Mouse (Mus musculus) hindbrain, embryonic 16.5 days (tissue): ENCODE measurements around the gene Rbms2. TPM values are rescaled to one million over a fixed set of nuclear protein-coding genes. Genes with fewer than 3 reads are reported as not detected.

Source experiments
- ATAC-seq: fragments of 200-750 bp; cut with Nextera tagmentation; 2 replicates; pipeline ENCODE4 v1.8.0; 2017; ENCODE audit warnings: moderate TSS enrichment, moderate library complexity
- H3K27ac ChIP-seq: fragments of 300-500 bp; sonication (generic); 2 replicates; pipeline ENCODE4 v1.5.1; 2014; ENCODE audit warnings: low read depth, mild to moderate bottlenecking, control low read depth, low read length, moderate library complexity
- H3K27me3 ChIP-seq: fragments of 300-500 bp; sonication (generic); replicated peaks from 2 replicates; pipeline ENCODE4 v1.6.1; 2014; ENCODE audit warnings: low read length; ENCODE audit not compliant: control insufficient read depth, insufficient read depth
- H3K36me3 ChIP-seq: fragments of 300-500 bp; sonication (generic); 2 replicates; pipeline ENCODE4 v1.6.1; 2014; ENCODE audit warnings: mild to moderate bottlenecking, low read length, moderate library complexity, mixed read lengths; ENCODE audit not compliant: control insufficient read depth, insufficient read depth
- H3K4me1 ChIP-seq: fragments of 300-500 bp; sonication (generic); 2 replicates; pipeline ENCODE4 v1.6.1; 2014; ENCODE audit warnings: low read depth, low read length; ENCODE audit not compliant: control insufficient read depth, insufficient read depth
- H3K4me2 ChIP-seq: fragments of 300-500 bp; sonication (generic); 2 replicates; pipeline ENCODE4 v1.6.1; 2014; ENCODE audit warnings: mild to moderate bottlenecking, low read length, control low read depth, moderate library complexity
- H3K4me3 ChIP-seq: fragments of 300-500 bp; sonication (generic); 2 replicates; pipeline ENCODE4 v1.5.1; 2014; ENCODE audit warnings: mild to moderate bottlenecking, low read length, control low read depth, moderate library complexity
- H3K9ac ChIP-seq: fragments of 300-500 bp; sonication (generic); 2 replicates; pipeline ENCODE4 v1.6.1; 2014; ENCODE audit warnings: low read depth, mild to moderate bottlenecking, control low read depth, low read length, moderate library complexity
- H3K9me3 ChIP-seq: fragments of 300-500 bp; sonication (generic); 2 replicates; pipeline ENCODE4 v1.6.1; 2014; ENCODE audit warnings: mild to moderate bottlenecking, low read length, moderate library complexity; ENCODE audit not compliant: control insufficient read depth
- WGBS: fragments of 180-500 bp; shearing (Covaris S2); extraction: QIAGEN DNeasy Blood & Tissue Kit; methylation state at CpG from one replicate; pipeline ENCODE4 v1.1.7; 2014; 5-methylcytosine and 5-hydroxymethylcytosine counted together
- polyA plus RNA-seq: library from polyadenylated mRNA; unstranded; fragments of >200 nt; fragmentation: Nextera tagmentation; extraction: Ambion mirVana; gene quantifications from 2 replicates; pipeline ENCODE4 v1.2.1, GENCODE M21; 2015

Rbms2 gene
- polyA plus RNA-seq, 1 experiment from 2014 or later: 8.2 TPM

GRCm38 (mm10) chr10:128131812-128132211 lies 48.3 kb downstream of the Rbms2 start:
- Histone ChIP-seq H3K9ac (no peak overlapping the region), H3K4me1 (peaks cover 3% of the 10 kb centered on the region), H3K27ac (no peak overlapping the region), H3K27me3 (no peaks in the 10 kb centered on the region), H3K9me3 (no peaks in the 10 kb centered on the region), H3K4me3 (no peak overlapping the region), H3K4me2 (no peak overlapping the region), H3K36me3 (peaks cover 12% of the 10 kb centered on the region)
- no peak for ATAC-seq

- H3K4me3 ChIP-seq: no peak overlapping the region
- ATAC-seq: no peak
- no peak overlapping the region for H3K4me2 ChIP-seq
- no peaks in the 10 kb centered on the region for H3K9me3 ChIP-seq
- H3K36me3 ChIP-seq: peaks cover 16% of the 10 kb centered on the region
- H3K4me1 ChIP-seq: peaks cover 3% of the 10 kb centered on the region
- H3K9ac ChIP-seq: no peak overlapping the region
- 80% methylated on average over 3 of the region's 3 CpGs for WGBS
- H3K27me3 ChIP-seq: no peaks in the 10 kb centered on the region
- H3K27ac ChIP-seq: no peak overlapping the region
Measured at GRCm38 (mm10) chr10:128131297-128131696, 48.8 kb downstream of the Rbms2 start.

DNA sequence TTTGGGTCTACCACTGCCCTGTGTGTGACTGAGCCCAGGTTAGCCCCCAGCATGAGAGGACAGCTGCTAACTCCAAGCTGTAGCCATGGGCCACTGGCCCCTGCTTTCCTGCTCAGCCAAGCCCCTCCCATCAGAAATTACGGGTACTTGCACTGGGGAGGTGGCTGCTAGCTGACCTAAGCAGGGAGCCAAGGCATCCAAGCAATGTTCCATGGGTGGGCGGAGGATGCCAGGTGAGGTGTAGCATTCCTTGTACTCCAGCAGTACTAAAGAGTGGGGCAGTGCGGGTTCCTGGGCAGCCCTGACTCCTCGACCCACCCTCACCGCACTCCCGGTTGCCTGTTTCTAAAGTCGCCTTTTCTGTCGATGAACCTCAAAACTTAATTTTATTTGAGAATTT lies 52.0 kb downstream of the Rbms2 start:
- no peak overlapping the region for H3K4me2 ChIP-seq
- 0 out of 2 replicates have a peak, but pooled peaks have one; percentile 42 for ATAC-seq
- H3K9me3 ChIP-seq: no peaks in the 10 kb centered on the region
- no peaks in the 10 kb centered on the region for H3K4me1 ChIP-seq
- no peaks in the 10 kb centered on the region for H3K27me3 ChIP-seq
- no peak overlapping the region for H3K9ac ChIP-seq
- H3K27ac ChIP-seq: no peak overlapping the region
- peaks cover 46% of the 10 kb centered on the region for H3K36me3 ChIP-seq
- no peak overlapping the region for H3K4me3 ChIP-seq
- 89% methylated on average over 8 of the region's 8 CpGs for WGBS

- H3K9ac ChIP-seq: no peak overlapping the region
- WGBS: 70% methylated on average over 5 of the region's 5 CpGs
Measured at GRCm38 (mm10) chr10:128127497-128127896, 52.6 kb downstream of the Rbms2 start.

DNA sequence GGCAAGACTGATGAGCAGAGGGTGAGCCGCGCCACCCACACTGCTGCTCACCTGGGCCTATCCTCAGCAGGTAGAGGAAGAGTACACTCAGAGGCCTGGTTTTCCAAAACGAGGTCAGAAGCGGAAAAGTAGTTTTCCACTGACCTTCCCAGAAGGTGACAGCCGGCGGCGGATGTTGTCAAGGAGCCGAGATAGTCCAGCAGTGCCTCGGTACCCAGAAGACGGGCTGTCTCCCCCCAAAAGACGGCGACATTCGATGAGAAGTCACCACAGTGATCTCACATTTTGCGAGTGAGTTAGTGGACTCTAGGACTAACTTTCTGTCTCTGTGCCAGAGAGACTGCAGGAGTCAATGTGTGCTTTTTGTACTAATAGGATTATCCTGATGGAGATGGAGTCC lies 54.1 kb downstream of the Rbms2 start:
- H3K4me3 ChIP-seq: no peak overlapping the region
- no peak overlapping the region for H3K27ac ChIP-seq
- no peaks in the 10 kb centered on the region for H3K9me3 ChIP-seq
- H3K36me3 ChIP-seq: peaks cover 59% of the 10 kb centered on the region
- no peak overlapping the region for H3K4me2 ChIP-seq
- no peak for ATAC-seq
- no peaks in the 10 kb centered on the region for H3K4me1 ChIP-seq
- no peaks in the 10 kb centered on the region for H3K27me3 ChIP-seq
- no peak overlapping the region for H3K9ac ChIP-seq
- WGBS: 94% methylated on average over 14 of the region's 14 CpGs

More at GRCm38 (mm10) chr10:128127497-128127896, 52.6 kb downstream of the Rbms2 start:
- no peaks in the 10 kb centered on the region for H3K27me3 ChIP-seq
- H3K9me3 ChIP-seq: no peaks in the 10 kb centered on the region
- H3K4me3 ChIP-seq: no peak overlapping the region
- H3K27ac ChIP-seq: no peak overlapping the region
- no peaks in the 10 kb centered on the region for H3K4me1 ChIP-seq
- no peak for ATAC-seq
- peaks cover 51% of the 10 kb centered on the region for H3K36me3 ChIP-seq
- H3K4me2 ChIP-seq: no peak overlapping the region

GRCm38 (mm10) chr10:128124831-128125230 lies 55.3 kb downstream of the Rbms2 start:
- Histone ChIP-seq H3K9me3 (no peaks in the 10 kb centered on the region), H3K9ac (no peak overlapping the region), H3K27me3 (no peaks in the 10 kb centered on the region), H3K4me3 (no peak overlapping the region), H3K27ac (no peak overlapping the region), H3K4me2 (no peak overlapping the region), H3K36me3 (peaks cover 63% of the 10 kb centered on the region), H3K4me1 (no peaks in the 10 kb centered on the region)
- 95% methylated on average over 9 of the region's 9 CpGs for WGBS
- ATAC-seq: no peak

GRCm38 (mm10) chr10:128123833-128124232 lies 56.3 kb downstream of the Rbms2 start:
- no peak overlapping the region for H3K9ac ChIP-seq
- 94% methylated on average over 7 of the region's 7 CpGs for WGBS

GRCm38 (mm10) chr10:128111227-128111626 lies 68.9 kb downstream of the Rbms2 start:
- Histone ChIP-seq H3K4me3 (no peak overlapping the region), H3K4me1 (no peaks in the 10 kb centered on the region), H3K4me2 (no peak overlapping the region), H3K27me3 (no peaks in the 10 kb centered on the region), H3K27ac (no peak overlapping the region), H3K9me3 (no peaks in the 10 kb centered on the region), H3K36me3 (peaks cover 47% of the 10 kb centered on the region), H3K9ac (no peak overlapping the region)
- ATAC-seq: no peak

More at GRCm38 (mm10) chr10:128123833-128124232, 56.3 kb downstream of the Rbms2 start:
- no peaks in the 10 kb centered on the region for H3K4me1 ChIP-seq
- H3K27me3 ChIP-seq: no peaks in the 10 kb centered on the region
- no peak overlapping the region for H3K4me2 ChIP-seq
- no peak for ATAC-seq
- no peak overlapping the region for H3K27ac ChIP-seq
- peaks cover 70% of the 10 kb centered on the region for H3K36me3 ChIP-seq
- H3K4me3 ChIP-seq: no peak overlapping the region
- no peaks in the 10 kb centered on the region for H3K9me3 ChIP-seq

DNA sequence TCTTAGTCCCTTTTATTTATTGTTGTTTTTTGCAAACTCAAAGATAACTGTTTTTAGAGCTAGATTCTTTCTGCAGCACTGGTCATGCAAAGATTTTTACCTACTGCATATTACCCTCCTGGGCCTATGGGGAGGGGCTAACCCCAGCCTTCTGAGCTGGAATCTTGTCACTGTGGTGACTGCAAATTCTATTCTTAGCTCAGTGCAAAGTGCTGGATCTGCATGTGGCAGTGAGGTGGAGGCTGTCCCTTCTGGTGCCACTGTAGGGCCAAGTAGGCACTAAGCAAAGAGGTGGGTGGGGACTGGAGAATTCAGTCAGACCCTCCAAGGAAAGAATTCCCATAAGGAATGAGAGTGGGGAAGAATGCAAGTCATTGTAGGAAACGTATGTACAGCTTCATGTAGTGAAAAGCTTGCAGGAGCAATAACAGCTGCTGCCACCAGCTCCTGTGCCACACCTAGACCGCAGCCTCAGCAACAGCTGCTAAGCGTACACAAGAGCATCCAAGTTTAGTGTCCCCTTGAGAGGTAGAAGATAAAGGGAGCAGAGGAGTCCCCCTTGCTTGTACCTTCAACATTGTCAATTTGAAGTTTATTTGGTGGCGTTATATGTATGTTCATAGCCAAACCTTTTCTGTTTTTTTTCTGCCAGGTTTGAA lies 69.9 kb downstream of the Rbms2 start:
- H3K36me3 ChIP-seq: peaks cover 39% of the 10 kb centered on the region
- 90% methylated on average over 4 of the region's 4 CpGs for WGBS

More for the DNA sequence above, 69.9 kb downstream of the Rbms2 start:
- Histone ChIP-seq H3K9ac (no peak overlapping the region), H3K27me3 (no peaks in the 10 kb centered on the region), H3K4me3 (no peak overlapping the region), H3K4me1 (no peaks in the 10 kb centered on the region), H3K9me3 (no peaks in the 10 kb centered on the region), H3K27ac (no peak overlapping the region), H3K4me2 (no peak overlapping the region)
- no peak for ATAC-seq
